Mouse (Mus musculus) mesoderm, embryonic 11.5 days (tissue): ENCODE data around the gene Pmpcb.
A peak's percentile ranks its signal among the peaks of the same experiment; 100 is the strongest.
"Not testable (repeated sequence)": the region's sequence is repeated elsewhere in the genome, so short reads cannot be mapped to it uniquely, and the experiment has no call there.

Source experiments
- DNase-seq: peaks from one replicate; pipeline ENCODE4 v3.0.0-alpha.2; 2012; ENCODE audit warnings: low read depth, low spot score

Gene Pmpcb

DNA sequence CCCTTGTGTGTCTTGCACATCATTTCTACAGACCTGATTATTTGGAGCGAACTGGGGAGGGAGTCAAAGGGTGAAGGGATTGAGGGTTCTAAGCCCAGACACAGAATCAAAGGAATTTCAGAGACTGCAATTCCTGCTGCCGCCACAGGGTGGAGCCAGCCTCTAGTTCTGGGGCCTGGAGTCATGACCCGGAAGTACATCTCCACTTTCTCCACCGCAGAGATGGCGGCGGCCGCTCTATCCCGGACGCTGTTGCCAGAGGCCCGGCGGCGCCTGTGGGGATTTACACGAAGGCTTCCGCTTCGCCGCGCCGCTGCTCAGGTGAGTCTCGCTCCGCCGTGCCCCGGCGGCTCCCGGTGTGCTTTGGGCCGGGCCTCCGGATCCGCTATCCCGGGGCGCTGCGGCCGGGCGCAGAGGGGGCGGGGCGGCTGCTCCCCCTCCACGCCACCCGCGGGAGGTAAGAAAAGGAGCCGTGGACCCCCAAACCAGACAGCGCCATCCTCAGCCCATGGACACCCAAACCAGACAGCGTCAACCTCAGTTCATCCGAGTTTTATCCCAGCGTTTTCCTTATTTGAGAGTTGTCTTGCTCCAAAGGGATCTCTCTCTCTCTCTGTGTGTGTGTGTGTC lies at the start of gene Pmpcb:
Gene Pmpcb (plus strand): TSS at position 186 of the 630 bp plus-strand sequence.
- peak; percentile 90 for DNase-seq

DNA sequence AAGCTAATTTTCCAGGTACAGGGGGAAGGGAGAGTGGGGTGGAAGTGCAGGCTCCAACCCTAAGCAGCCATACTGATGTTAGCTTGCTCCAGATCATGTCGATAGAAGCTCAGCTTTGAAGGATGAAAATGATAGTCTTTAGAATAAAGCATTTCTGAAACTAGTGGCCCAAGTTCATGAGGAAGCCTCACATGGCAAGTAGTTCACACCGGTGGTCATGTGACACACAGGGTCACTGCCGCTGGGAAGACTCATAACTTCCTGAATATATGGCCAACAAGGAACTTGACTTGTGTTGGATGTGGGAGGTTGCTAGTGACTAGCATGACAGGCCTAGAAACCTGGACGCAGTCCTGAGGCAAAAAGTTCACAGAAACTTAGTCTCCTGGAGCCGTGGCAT lies 44.7 kb upstream of the Pmpcb start:
- DNase-seq, result no peak

DNA sequence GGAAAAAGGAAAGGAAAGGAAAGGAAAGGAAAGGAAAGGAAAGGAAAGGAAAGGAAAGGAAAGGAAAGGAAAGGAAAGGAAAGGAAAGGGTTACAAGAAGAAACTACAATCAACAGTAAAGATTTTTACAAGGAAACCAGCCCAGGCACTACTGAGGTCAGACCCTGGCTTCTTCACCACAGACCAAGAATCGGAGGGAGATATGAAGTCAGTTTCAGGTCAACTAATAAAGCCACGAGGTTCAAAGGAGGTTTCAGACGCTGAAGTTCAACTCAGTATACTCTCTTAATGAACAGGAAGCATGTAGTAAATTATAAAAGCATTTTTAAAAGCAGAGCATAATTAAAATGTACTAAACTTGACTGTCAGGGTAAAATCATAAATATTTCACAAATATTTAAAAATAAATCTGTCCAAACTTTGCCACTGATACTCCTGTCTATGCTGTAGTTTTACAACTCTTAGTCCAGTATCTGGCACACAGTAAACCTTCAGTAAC lies 43.5 kb upstream of the Pmpcb start:
- no peak for DNase-seq

DNA sequence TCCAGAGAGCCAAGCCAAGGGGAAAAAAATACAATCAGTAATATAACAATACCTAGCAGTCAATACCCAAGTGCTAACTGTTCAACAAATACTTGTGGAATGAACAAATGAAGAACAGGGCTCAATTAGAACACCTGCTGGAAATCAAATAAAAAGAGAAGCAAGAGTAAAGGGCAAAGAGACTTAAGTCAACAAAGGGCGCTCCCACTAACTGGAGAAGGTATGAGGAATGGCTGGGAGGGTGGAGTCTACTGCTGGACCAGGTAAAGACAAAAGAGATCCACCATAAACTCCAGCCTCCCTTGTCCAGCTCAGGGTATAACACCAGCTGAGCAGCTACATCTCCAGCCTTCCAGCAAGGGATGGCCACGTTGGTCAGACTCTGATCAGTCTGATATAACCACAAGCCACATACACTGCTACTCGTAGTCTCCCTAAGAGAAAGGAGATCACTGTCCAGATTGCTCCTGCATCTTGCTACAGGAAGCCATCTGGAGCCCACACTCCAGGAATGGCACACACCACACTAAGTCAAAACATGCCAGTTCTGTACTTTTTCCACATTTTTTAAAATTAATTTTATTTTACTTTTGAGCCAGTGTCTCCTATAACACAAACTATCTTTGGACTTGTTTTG lies 42.0 kb upstream of the Pmpcb start:
- no peak for DNase-seq

DNA sequence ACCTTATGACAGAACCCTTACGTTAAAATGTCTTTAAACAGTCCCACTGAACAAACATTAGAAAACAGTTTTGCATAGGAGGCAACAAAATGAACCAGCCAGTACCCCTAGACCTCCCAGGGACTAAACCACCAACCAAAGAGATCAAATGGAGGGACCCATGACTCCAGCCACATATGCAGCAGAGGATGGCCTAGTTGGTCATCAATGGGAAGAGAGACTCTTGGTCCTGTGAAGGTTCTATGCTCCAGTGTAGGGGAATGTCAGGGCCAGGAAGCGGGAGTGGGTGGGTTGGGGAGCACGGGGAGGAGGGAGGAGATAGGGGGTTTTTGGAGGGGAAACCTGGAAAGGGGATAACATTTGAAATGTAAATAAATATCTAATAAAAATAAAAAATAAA lies 37.4 kb upstream of the Pmpcb start:
- not testable (repeated sequence) for DNase-seq

DNA sequence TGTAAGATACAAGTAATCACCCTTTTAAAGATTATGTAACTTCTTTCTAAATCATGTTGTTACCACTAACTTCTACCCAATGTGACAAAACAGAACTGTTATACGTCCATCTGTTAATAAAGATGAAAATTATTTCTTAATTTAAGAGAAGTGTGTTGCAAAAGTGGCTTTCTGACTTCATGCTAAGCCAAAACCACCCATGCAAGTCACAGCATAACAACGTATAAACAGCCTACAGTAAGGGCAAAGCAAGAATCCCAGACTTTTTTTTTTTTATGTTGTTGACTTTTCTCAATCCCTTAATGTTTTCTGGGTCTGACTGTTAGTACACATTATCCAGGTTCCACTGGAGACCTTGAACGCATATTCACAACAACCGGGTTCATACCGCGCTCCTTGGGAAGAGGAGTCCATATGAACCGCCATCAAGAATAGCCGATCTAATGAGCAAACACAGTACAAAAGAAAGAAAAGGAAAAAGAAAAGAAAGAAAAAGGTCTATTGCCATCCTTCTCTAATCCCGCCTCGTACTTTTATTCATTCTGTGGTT lies 36.6 kb upstream of the Pmpcb start:
- no peak for DNase-seq

DNA sequence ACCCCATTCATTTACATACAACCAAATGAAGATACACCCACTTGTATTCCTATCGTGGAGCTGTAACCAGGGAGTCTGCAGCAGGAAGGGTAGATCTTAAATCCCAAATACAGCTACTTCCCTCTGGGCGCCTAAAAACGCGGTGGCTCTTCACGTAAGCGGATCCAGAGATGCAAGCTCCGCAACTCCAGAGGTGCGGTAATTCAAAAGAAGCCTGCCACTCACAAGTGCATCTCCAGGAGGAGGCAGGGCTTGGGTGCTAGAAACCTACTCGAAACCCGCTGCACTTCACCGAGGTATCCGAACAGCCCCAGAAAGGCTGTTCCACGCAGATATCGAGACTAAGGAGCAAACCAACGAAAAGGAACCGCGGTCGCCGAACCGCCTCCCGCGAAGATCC lies 36.0 kb upstream of the Pmpcb start:
- DNase-seq, result no peak

DNA sequence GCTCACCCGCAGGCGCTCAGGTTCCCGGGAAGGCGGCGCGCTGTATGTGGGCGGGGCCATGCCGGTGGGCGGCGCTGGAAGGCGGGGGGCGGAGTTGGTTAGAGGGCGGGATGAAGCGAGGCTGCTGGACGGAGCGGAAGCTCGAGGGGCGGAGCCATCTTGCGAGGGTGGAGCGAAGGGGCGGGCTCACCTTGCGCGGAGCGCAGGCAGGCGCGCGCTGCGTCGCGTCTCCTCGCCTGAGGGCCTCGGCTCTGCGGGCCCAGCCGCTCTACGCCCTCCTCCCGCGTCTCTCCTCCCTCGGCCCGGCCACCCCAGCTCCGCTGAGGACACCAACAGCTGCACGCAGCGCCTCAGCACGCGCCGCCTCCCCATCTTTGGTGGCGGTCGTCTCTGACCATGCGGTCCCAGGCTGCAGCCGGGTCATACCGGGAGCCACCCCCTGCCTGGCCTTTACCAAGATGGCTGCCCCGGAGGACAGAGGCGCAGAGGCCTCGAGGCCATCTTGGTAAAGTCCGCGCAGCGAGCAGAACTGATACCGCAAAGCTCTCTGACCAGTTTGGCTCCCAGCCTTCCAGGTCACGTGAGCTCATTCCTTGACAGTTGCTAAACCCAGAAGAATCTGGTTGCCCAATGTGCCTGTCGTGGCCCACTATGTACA lies 35.5 kb upstream of the Pmpcb start, which contains the start of gene Napepld:
Gene Napepld (minus strand): TSS at position 46 of the 658 bp plus-strand sequence.
- peak; percentile 99 for DNase-seq

DNA sequence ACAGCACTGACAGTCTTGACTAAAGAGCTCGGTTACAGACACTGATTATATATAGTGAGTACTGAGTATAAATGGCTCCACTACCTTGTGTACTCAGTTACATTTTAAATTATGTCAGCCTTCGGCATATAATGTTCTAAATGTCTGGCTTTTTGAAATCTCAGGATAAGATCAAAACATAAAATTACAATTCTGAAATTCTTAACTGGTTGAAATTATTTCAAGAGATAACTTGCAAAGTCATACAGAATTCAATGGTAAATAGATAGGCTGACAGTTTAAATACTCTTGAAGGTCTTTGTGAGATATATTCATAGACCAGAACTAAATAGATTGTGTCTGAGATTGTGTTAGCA lies 35.0 kb upstream of the Pmpcb start:
- DNase-seq, result no peak

DNA sequence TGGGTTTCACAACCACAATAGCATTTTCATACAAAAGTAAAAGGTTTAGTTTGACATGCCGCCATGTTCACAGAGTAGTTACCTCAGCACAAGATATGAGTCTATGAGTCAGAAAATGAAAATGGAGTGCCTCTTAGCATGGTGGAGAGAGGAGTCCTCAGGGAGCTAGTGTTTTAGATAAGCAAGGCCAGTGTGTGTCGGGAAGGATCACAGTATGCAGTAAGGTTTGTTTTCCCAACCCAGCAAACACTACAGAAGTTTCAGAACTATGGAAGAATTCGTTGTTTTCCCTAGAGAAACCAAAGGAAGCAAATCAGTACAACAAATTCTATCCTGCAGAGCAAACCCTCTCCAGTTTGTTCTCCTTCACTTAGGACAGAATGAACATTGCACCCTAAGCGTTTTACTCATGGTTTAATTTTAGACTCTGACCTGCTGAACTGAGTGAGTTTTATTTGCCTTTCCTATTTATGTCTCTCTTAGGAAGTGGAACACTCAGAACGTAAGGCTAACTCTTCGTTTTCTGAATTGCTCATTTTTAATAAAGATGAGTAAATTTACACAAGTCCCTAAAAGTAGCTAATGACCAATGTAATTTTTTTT lies 34.0 kb upstream of the Pmpcb start:
- DNase-seq, result no peak

DNA sequence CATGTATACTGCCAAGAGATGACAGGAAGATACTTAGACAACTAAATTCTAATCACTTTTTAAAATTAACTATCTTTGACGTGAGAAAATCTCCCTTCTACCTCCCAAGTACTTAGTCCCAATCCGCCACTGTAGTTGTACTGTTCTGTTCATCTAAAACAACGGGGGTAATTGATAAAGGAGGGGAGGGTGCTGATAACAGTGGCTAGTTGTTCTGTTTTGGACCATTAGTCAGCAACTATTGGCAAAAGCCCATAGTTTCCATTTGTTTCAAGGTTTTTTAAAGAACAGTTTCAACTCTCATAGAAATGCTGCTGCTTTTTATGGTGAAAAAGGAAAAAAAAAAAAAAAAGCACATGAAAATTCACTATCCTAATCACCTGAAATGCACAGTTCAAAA lies 33.2 kb upstream of the Pmpcb start:
- no peak for DNase-seq

DNA sequence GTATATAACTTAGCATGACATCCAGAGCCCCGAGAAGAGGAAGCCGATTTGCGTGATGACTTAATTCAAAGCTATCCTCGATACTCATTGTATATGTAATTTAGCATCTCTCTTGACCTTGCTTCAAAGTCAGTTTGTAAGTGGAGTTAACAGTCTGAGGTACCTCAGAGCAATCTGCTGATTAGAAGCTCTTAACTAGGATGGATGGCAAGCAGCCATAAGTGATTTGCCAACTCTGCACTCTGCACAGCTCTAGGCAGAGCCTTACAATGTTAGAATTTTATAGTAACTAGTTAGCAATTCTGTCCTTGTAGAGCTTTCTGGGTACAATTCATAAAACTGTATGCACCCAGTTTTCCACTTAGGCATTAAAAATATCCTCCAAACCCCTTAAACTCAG lies 30.4 kb upstream of the Pmpcb start:
- no peak for DNase-seq

DNA sequence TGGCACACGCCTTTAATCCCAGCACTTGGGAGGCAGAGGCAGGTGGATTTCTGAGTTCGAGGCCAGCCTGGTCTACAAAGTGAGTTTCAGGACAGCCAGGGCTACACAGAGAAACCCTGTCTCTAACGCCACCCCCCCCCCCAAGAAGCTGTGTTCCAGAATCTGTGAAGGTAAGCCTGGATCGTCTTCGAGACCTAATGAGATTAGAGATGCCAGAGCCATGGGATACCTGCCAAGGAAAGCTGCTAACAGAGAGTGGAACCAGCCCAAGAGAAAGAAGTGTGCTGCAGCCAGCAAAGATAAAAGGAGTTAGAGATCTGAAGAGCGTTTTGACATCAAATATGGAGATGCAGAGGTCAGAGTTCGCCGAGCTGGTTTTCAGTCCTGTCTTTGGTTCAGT lies 28.9 kb upstream of the Pmpcb start:
- DNase-seq, result not testable (repeated sequence)

DNA sequence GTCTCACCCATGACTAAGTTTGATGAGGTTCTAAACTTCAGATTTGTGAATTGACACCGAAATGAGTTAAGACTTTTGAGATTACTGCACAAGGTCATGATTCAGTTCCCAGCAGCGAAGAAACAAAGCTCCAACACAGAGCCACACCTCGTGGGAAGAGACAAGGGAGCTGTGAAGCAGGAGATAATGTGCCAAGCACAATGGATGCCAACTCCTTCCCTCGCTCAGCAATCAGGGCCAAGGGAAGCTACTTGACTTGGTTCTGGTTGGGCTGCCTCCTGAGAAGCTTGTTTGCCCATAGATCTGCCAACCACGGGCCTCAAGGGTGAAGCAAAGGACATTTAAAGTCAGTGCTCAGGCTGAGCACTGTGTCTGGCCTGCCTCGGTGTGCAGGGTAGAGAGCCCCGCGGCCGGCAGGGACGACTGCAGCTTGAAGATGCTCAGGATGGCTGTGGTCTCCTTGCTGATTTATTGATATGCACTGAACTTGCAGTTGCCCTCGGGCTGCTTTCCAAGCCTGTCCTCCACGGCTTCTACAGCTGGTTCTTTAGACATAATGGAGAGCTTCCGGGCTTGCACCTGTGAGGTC lies 24.7 kb upstream of the Pmpcb start:
- DNase-seq, result peak; percentile 27

DNA sequence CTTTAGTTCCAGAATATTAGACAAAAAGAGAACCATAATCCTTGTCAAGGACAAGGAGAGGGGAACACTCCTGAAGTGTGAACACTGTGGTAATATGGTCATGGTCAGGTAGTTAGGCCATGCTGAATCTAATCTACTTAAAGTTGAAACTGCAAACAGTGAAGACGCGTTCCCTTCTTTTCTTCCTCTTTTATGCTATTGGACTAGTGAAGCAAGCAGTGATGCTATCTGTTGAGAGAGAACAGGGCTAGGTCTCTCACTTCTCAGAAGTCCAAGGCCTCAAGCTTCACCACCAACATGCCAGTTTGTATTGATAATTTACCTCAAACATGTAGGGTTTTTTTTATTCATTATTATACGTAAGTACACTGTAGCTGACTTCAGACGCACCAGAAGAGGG lies 22.5 kb upstream of the Pmpcb start:
- DNase-seq, result no peak

DNA sequence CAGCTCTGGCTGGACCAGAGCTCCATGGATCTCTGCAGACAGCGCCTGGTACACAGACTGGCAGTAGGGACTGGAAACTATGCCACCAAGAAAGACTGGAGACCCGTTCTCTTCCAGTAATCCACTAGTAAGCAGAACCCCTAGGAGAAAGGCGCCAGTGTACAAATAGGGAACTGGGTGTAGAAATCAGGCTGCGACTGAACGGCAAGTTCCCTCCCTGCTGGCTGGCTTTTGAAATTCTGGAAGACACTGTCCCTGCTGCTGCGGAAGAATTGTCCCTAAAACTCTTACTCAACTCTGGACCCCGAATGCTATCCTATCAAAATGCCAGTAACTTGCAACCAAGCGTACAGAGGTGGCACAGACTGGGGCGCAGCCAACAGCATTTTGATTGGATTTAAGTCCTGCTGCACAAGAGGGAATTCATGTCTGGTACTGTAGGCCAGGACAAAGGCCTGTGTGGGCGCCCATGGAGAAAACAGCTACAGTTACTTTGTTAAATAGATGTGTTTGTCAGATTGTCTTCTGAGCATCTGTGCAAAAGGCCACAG lies 19.7 kb upstream of the Pmpcb start:
- no peak for DNase-seq

DNA sequence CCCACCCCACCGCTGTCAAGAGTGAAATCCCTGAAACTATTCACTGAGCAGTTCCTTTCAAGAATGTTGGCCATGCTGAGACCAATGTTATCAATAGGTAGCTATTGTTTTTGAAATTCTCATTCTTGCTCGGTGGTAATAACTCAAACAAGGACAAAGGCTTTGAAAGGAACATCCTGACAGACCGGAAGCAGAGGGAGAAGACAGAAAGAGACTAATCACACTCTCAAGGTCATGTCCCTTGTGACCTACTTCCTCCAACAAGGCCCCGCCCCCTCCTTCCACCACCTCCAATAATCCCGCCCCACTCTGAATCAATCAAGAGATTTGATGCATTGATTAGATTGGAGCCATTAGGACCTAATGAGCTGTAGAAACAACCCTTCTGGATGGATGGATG lies 18.4 kb upstream of the Pmpcb start:
- no peak for DNase-seq

DNA sequence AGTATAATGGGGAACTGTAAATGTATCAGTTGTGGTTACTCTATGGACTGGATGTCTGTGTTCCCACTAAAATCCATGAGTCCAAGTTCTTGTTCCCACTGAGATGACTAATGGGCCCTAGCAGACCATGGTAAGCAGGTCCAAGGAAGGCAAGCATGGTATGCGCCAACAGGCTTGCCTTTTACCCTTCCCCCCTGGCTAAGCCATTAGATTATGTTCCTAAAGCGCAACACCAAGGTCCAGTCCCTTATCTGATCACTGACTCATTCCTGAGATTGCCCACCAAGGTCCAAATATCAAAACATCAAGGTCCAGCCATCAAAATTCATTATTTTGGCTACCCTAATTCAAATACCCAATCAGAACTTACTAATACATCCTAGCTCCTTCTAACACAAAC lies 17.7 kb upstream of the Pmpcb start:
- DNase-seq, result no peak

DNA sequence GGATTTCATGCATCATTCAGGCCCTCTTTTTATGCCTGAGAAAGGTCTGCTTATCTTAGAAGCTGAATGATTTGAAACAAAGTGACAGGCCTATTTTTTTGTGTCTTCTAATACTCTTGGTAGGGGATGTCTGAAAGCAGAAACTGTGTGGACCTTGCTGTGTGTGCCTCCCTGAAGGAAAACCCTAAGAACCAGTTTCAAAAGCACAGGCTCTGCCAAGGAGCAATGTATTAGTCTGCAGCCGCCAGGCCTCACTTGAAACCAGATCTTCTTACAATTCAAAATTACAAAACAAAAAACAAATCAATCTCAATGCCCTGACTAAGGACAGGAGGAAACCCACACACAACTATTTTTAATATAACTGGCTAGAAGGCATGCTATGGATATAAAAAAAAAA lies 12.5 kb upstream of the Pmpcb start:
- DNase-seq, result no peak

DNA sequence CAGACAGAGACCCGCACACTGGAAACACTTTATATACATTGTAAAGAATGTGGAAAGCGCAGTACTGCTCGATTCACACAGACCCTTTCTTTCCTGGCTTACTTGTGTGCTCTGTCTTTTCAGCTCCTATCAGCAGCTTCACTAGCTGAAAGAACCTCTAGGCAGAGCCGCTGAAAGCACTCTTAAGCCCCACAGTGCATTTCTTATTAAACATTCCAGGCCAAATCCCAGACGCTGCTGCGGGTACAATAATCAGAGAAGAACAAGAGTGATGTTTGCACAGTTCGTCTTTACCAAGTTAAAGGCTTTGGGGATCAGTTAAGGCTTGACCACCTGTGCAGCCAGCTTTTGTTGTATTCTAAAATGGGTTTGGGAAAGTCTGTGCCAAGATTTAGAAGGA lies 12.1 kb upstream of the Pmpcb start:
- DNase-seq, result no peak

DNA sequence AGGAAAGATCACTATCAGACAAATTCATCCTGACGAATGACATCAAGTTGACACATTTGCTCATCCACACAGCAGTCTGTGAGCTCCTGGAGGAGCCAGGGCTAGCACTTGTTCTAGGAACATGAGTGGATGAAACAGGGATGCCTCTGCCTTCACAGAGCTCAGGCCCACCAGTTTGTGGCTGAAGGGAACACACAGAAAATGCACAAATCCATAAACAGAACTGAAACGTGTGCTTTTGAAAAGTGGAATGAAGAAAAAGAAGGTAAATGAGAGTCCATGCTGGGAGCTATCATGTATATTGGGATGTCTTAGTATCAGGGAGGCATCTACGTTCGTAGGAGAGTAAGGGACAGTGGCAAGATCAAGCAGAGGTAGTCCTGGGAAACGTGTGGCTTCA lies 7.8 kb upstream of the Pmpcb start:
- DNase-seq, result no peak
